Mouse (Mus musculus) embryo, embryonic 10.5 days (tissue): ENCODE results near the gene Lyl1.

Source experiments
- DNase-seq: peaks from one replicate; pipeline ENCODE4 v3.0.0-alpha.2; 2015; ENCODE audit warnings: low spot score

The Lyl1 gene

GRCm38 (mm10) chr8:84703466-84704249, 2.4 kb downstream of the Lyl1 start:
- no peak for DNase-seq

- peak; percentile 90 for DNase-seq
Observed at GRCm38 (mm10) chr8:84704356-84704755, 3.1 kb downstream of the Lyl1 start.

GRCm38 (mm10) chr8:84704867-84705831, 3.9 kb downstream of the Lyl1 start:
- DNase-seq: peak; percentile 36

- no peak for DNase-seq
Observed at GRCm38 (mm10) chr8:84705960-84706359, 4.7 kb downstream of the Lyl1 start.

- DNase-seq: peak; percentile 43
Observed at GRCm38 (mm10) chr8:84706610-84707266, 5.5 kb downstream of the Lyl1 start.

- DNase-seq: peak; percentile 33
Observed at GRCm38 (mm10) chr8:84707267-84707883, 6.1 kb downstream of the Lyl1 start.

- no peak for DNase-seq
Observed at GRCm38 (mm10) chr8:84708071-84708541, 6.8 kb downstream of the Lyl1 start.

- DNase-seq: peak; percentile 96
Observed at GRCm38 (mm10) chr8:84708774-84709475, 7.7 kb downstream of the Lyl1 start.

GRCm38 (mm10) chr8:84709931-84710330, 8.7 kb downstream of the Lyl1 start:
- no peak for DNase-seq

- DNase-seq: no peak
Observed at GRCm38 (mm10) chr8:84711312-84711711, 10.1 kb downstream of the Lyl1 start.

- peak; percentile 74 for DNase-seq
Observed at GRCm38 (mm10) chr8:84711933-84712758, 10.9 kb downstream of the Lyl1 start.

GRCm38 (mm10) chr8:84712759-84713120, 11.5 kb downstream of the Lyl1 start:
- no peak for DNase-seq

GRCm38 (mm10) chr8:84713381-84713780, 12.1 kb downstream of the Lyl1 start:
- DNase-seq: no peak

GRCm38 (mm10) chr8:84714161-84714560, 12.9 kb downstream of the Lyl1 start:
- DNase-seq: no peak

GRCm38 (mm10) chr8:84715893-84716468, 14.7 kb downstream of the Lyl1 start:
- no peak for DNase-seq

- DNase-seq: no peak
Observed at GRCm38 (mm10) chr8:84716790-84717189, 15.5 kb downstream of the Lyl1 start.

GRCm38 (mm10) chr8:84718476-84718875, 17.2 kb downstream of the Lyl1 start:
- DNase-seq: no peak

GRCm38 (mm10) chr8:84718959-84719690, 17.9 kb downstream of the Lyl1 start:
- no peak for DNase-seq

GRCm38 (mm10) chr8:84722530-84722849, 21.2 kb downstream of the Lyl1 start:
- DNase-seq: no peak
